Mouse (Mus musculus): ENCODE measurements around the gene 1700019D03Rik. TPM values are rescaled to one million over a fixed set of nuclear protein-coding genes. Genes with fewer than 3 reads are reported as not detected.

Gene 1700019D03Rik
- not detected in 2 replicates for total RNA-seq (2015; ENCODE audit: low replicate concordance)
- total RNA-seq (2017; ENCODE audit: low replicate concordance), result not detected in 2 replicates

GRCm38 (mm10) chr1:53020079-53020478, at the start of gene 1700019D03Rik:
Gene 1700019D03Rik (minus strand): TSS chr1:53020179.
- ATAC-seq (replicated peaks; ENCODE audit: low FRiP score, poor library complexity, severe bottlenecking), result no peak

- ATAC-seq (replicated peaks; ENCODE audit: low FRiP score, poor library complexity, severe bottlenecking), result no peak
Observed at GRCm38 (mm10) chr1:53063921-53064320, 43.9 kb upstream of the 1700019D03Rik start.

- ATAC-seq (replicated peaks; ENCODE audit: low FRiP score, poor library complexity, severe bottlenecking), result no peak
Observed at GRCm38 (mm10) chr1:53061871-53062608, 42.1 kb upstream of the 1700019D03Rik start.

- no peak for ATAC-seq (replicated peaks; ENCODE audit: low FRiP score, poor library complexity, severe bottlenecking)
Observed at GRCm38 (mm10) chr1:53061340-53061739, 41.4 kb upstream of the 1700019D03Rik start, which contains the start of gene Mstn. Gene Mstn (plus strand): TSS chr1:53061640.

GRCm38 (mm10) chr1:53060499-53060898, 40.5 kb upstream of the 1700019D03Rik start:
- no peak for ATAC-seq (replicated peaks; ENCODE audit: low FRiP score, poor library complexity, severe bottlenecking)

GRCm38 (mm10) chr1:53059106-53059505, 39.1 kb upstream of the 1700019D03Rik start:
- no peak for ATAC-seq (replicated peaks; ENCODE audit: low FRiP score, poor library complexity, severe bottlenecking)

- no peak for ATAC-seq (replicated peaks; ENCODE audit: low FRiP score, poor library complexity, severe bottlenecking)
Observed at GRCm38 (mm10) chr1:53053087-53054022, 33.4 kb upstream of the 1700019D03Rik start.

GRCm38 (mm10) chr1:53049763-53050427, 29.9 kb upstream of the 1700019D03Rik start:
- no peak for ATAC-seq (replicated peaks; ENCODE audit: low FRiP score, poor library complexity, severe bottlenecking)

- ATAC-seq (replicated peaks; ENCODE audit: low FRiP score, poor library complexity, severe bottlenecking), result no peak
Observed at GRCm38 (mm10) chr1:53037443-53037871, 17.5 kb upstream of the 1700019D03Rik start.

- ATAC-seq (replicated peaks; ENCODE audit: low FRiP score, poor library complexity, severe bottlenecking), result no peak
Observed at GRCm38 (mm10) chr1:53032550-53032949, 12.6 kb upstream of the 1700019D03Rik start.

GRCm38 (mm10) chr1:53018746-53019505, 1.1 kb downstream of the 1700019D03Rik start:
- ATAC-seq (replicated peaks; ENCODE audit: low FRiP score, poor library complexity, severe bottlenecking), result no peak

GRCm38 (mm10) chr1:53015606-53016005, 4.4 kb downstream of the 1700019D03Rik start:
- no peak for ATAC-seq (replicated peaks; ENCODE audit: low FRiP score, poor library complexity, severe bottlenecking)

- ATAC-seq (replicated peaks; ENCODE audit: low FRiP score, poor library complexity, severe bottlenecking), result no peak
Observed at GRCm38 (mm10) chr1:53014716-53015115, 5.3 kb downstream of the 1700019D03Rik start.

- ATAC-seq (replicated peaks; ENCODE audit: low FRiP score, poor library complexity, severe bottlenecking), result no peak
Observed at GRCm38 (mm10) chr1:52986692-52987091, 33.3 kb downstream of the 1700019D03Rik start.

GRCm38 (mm10) chr1:52973198-52973597, 46.8 kb downstream of the 1700019D03Rik start:
- ATAC-seq (replicated peaks; ENCODE audit: low FRiP score, poor library complexity, severe bottlenecking), result no peak

- ATAC-seq (replicated peaks; ENCODE audit: low FRiP score, poor library complexity, severe bottlenecking), result no peak
Observed at GRCm38 (mm10) chr1:52971881-52972503, 48.0 kb downstream of the 1700019D03Rik start.

GRCm38 (mm10) chr1:52964581-52964980, 55.4 kb downstream of the 1700019D03Rik start:
- no peak for ATAC-seq (replicated peaks; ENCODE audit: low FRiP score, poor library complexity, severe bottlenecking)

GRCm38 (mm10) chr1:52963097-52963496, 56.9 kb downstream of the 1700019D03Rik start:
- no peak for ATAC-seq (replicated peaks; ENCODE audit: low FRiP score, poor library complexity, severe bottlenecking)

- ATAC-seq (replicated peaks; ENCODE audit: low FRiP score, poor library complexity, severe bottlenecking), result no peak
Observed at GRCm38 (mm10) chr1:52960191-52960590, 59.8 kb downstream of the 1700019D03Rik start.
